Mouse (Mus musculus): ENCODE measurements at regions not wholly inside any gene's neighbourhood (a gene's known extent, or its start where the extent isn't known, plus 50 kb on each side); places are given as distances from the start of the nearest gene placed in this dataset.
"Not testable (repeated sequence)": the region's sequence is repeated elsewhere in the genome, so short reads cannot be mapped to it uniquely, and the experiment has no call there.

DNA sequence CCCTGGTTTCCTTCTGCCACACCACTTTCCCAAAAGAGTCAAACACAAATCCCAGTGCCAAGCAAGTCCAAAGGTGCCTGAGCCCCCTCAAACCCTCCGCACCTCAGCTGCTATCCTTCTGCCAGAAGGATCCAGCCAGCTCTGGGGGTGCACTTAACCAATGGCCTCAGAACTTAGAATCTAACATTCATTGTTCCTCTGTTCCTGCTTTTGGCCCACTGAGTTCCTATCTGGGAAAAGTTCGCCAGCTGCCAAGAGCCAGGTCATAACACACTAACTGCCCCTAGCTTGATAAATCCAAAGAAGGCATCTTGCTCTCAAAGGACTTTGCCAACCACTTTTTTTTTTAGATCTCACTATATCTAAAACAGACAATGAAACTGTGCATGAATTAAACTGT lies 133.1 kb upstream of the Supt20 start:
- Histone ChIP-seq H3K4me3 (ENCODE audit: insufficient read depth, low read depth, low read length) (no peak overlapping the region), H3K4me1 (ENCODE audit: control insufficient read depth, insufficient read depth, low read length) (no peaks in the 10 kb centered on the region), H3K27ac (ENCODE audit: insufficient read depth, low read depth, low read length) (no peak overlapping the region)
- WGBS = 93% methylated on average over 2 of the region's 2 CpGs
- no peak for TF ChIP-seq POLR2A (IDR thresholded peaks at IDR 0.05; ENCODE audit: insufficient read depth, low read depth, low read length)
- no peak for TF ChIP-seq CTCF (IDR thresholded peaks at IDR 0.05; ENCODE audit: insufficient read depth, low read depth, low read length)

DNA sequence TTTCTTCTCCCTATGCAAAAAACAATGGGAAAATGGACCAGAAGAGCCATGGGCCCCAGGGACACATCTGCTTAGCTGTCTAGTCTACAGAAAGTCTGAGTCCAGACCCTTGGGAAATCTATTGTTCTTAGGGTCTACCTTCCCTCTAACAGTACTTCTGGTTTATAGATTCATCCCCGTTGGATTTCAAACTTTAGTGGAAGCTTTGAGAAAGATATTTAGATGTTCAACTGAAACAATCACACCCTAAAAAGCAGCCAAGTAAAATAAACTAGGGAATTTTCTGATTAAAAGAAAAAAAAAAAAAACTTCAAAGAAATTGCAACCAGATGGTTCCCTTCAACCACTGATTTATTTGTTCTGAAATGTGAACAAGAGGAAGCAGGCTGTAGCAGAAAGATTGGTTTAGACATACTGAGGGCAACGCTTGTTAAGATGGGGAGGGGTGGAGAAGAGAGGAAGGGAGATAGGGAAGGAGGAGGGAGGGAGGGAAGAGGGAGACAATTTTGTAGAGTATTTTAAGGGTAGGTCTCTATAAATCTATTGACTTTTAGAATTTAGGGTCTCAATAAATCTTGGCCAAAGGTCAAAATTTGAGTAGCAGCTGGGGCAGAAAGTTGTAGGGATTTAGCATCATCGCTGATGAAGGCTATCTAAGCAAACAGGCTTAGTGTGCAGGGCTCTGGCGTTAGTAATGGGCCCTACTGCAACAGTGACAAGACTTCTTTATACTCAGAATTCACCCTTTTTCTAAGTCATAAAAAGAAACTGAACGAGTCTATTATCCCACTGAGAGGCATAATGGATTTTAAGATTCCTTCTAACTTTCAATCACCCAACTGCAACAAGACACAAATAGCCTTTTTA lies 132.3 kb upstream of the Supt20 start:
- TF ChIP-seq POLR2A (IDR thresholded peaks at IDR 0.05; ENCODE audit: insufficient read depth, low read depth, low read length) (no peak), CTCF (IDR thresholded peaks at IDR 0.05; ENCODE audit: insufficient read depth, low read depth, low read length) (no peak)
- Histone ChIP-seq H3K27ac (ENCODE audit: insufficient read depth, low read depth, low read length) (no peak overlapping the region), H3K4me3 (ENCODE audit: insufficient read depth, low read depth, low read length) (no peak overlapping the region), H3K4me1 (ENCODE audit: control insufficient read depth, insufficient read depth, low read length) (no peaks in the 10 kb centered on the region)
- WGBS = 54% methylated on average over 5 of the region's 5 CpGs

DNA sequence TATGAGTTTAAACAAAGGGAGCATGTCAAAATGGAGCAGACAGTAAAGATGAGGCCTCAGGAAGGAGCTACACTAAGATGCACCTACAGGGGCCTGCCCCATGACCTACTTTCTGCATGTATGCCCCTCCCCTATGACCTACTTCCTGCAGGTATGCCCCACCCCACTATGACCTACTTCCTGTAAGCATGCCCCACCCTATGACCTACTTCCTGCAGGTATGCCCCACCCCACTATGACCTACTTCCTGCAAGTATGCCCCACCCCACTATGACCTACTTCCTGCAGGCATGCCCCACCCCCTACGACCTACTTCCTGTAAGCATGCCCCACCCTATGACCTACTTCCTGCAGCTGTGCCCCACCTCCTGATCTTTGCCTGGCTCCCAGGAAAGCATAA lies 125.3 kb upstream of the Supt20 start:
- no peak overlapping the region for H3K27ac ChIP-seq (ENCODE audit: insufficient read depth, low read depth, low read length)
- 92% methylated on average over 1 of the region's 1 CpGs for WGBS
- H3K4me3 ChIP-seq (ENCODE audit: insufficient read depth, low read depth, low read length) = no peak overlapping the region
- no peaks in the 10 kb centered on the region for H3K4me1 ChIP-seq (ENCODE audit: control insufficient read depth, insufficient read depth, low read length)
- TF ChIP-seq CTCF (IDR thresholded peaks at IDR 0.05; ENCODE audit: insufficient read depth, low read depth, low read length) (no peak), POLR2A (IDR thresholded peaks at IDR 0.05; ENCODE audit: insufficient read depth, low read depth, low read length) (no peak)

DNA sequence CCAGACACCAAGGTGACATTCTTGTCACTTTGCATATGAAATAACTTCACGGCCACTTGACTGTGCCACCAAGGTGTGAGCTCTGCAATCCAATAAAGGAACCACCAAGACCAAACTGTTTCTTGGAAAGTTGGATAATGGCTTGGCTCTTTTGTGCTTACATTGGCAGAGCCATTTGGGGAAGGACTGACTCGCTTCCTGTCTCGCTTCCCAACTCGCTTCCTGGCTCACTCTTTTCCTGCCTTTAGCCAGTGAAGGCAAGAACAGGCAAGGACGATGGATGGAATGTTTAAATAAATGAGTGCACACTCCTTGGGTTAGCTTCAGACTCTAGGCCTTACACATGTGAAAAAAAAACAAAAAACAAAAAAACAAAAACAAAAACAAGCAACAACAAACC lies 124.5 kb upstream of the Supt20 start:
- no peaks in the 10 kb centered on the region for H3K4me1 ChIP-seq (ENCODE audit: control insufficient read depth, insufficient read depth, low read length)
- no peak overlapping the region for H3K27ac ChIP-seq (ENCODE audit: insufficient read depth, low read depth, low read length)
- H3K4me3 ChIP-seq (ENCODE audit: insufficient read depth, low read depth, low read length) = no peak overlapping the region
- TF ChIP-seq POLR2A (IDR thresholded peaks at IDR 0.05; ENCODE audit: insufficient read depth, low read depth, low read length) = no peak
- TF ChIP-seq CTCF (IDR thresholded peaks at IDR 0.05; ENCODE audit: insufficient read depth, low read depth, low read length) = no peak
- 86% methylated on average over 5 of the region's 5 CpGs for WGBS

DNA sequence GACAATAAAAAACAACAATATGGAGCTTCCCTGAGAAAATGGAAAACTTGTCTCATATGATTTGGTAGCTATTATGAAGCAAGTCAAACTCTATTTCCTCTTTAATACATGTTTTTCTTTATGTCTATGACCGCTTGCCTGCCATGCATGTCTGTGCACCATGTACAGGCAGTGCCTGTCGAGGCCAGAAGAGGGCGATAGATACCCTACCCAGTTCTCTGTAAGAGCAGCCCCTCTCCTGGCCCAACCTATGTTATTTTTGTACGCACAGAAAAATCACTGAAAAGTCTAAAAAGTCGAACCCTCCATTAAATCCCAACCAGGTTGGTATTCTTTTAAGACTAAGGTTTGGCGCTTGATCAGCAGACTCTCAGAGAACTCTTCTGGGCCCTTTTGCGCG lies 122.1 kb upstream of the Supt20 start:
- WGBS = 81% methylated on average over 8 of the region's 8 CpGs

DNA sequence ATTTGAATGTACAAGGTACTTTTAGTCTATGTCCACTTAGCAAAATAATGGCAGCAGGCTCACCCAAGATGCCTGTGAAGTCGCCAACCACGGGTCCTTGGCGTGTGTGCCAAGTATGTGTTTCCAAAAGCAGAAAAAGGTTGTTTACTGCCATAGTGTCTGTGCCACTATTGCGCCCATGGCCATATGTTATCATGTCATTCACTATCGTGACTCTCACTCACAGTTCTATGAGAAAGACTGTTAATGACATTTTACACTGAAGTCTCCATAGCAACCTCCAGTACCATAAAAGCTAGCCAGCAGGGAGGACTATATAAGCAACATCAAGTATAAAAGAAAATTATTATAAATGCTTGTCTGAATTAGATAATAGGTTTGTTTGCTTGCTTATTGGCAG lies 114.8 kb upstream of the Supt20 start:
- H3K4me1 ChIP-seq (ENCODE audit: control insufficient read depth, insufficient read depth, low read length) = no peaks in the 10 kb centered on the region
- 90% methylated on average over 5 of the region's 5 CpGs for WGBS
- no peak for TF ChIP-seq POLR2A (IDR thresholded peaks at IDR 0.05; ENCODE audit: insufficient read depth, low read depth, low read length)
- no peak for TF ChIP-seq CTCF (IDR thresholded peaks at IDR 0.05; ENCODE audit: insufficient read depth, low read depth, low read length)
- no peak overlapping the region for H3K27ac ChIP-seq (ENCODE audit: insufficient read depth, low read depth, low read length)
- H3K4me3 ChIP-seq (ENCODE audit: insufficient read depth, low read depth, low read length) = no peak overlapping the region

More for the DNA sequence above, 122.1 kb upstream of the Supt20 start:
- Histone ChIP-seq H3K4me3 (ENCODE audit: insufficient read depth, low read depth, low read length) (no peak overlapping the region), H3K27ac (ENCODE audit: insufficient read depth, low read depth, low read length) (no peak overlapping the region), H3K4me1 (ENCODE audit: control insufficient read depth, insufficient read depth, low read length) (no peaks in the 10 kb centered on the region)
- TF ChIP-seq CTCF (IDR thresholded peaks at IDR 0.05; ENCODE audit: insufficient read depth, low read depth, low read length) (no peak), POLR2A (IDR thresholded peaks at IDR 0.05; ENCODE audit: insufficient read depth, low read depth, low read length) (no peak)

DNA sequence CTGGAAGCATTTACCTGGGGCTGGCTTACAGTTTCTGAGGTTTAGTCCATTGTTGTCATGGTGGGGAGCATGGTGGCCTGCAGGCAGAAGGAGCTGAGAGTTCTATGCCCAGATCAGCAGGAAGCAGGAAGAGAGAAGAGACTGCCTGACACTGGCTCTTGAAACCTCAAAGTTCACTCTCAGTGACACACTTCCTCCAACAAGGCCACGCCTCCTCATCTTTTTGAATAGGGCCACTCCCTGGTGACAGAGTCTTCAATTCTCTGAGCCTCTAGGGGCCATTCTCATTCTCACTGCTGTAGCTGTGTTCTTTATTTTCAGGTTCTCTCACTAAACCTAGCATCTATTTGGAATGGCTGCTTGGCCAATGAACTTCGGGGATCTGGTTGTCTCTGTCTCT lies 113.2 kb upstream of the Supt20 start:
- TF ChIP-seq POLR2A (IDR thresholded peaks at IDR 0.05; ENCODE audit: insufficient read depth, low read depth, low read length) (no peak), CTCF (IDR thresholded peaks at IDR 0.05; ENCODE audit: insufficient read depth, low read depth, low read length) (no peak)
- H3K4me1 ChIP-seq (ENCODE audit: control insufficient read depth, insufficient read depth, low read length) = no peaks in the 10 kb centered on the region
- H3K4me3 ChIP-seq (ENCODE audit: insufficient read depth, low read depth, low read length) = no peak overlapping the region
- 95% methylated on average over 2 of the region's 2 CpGs for WGBS
- H3K27ac ChIP-seq (ENCODE audit: insufficient read depth, low read depth, low read length) = no peak overlapping the region

DNA sequence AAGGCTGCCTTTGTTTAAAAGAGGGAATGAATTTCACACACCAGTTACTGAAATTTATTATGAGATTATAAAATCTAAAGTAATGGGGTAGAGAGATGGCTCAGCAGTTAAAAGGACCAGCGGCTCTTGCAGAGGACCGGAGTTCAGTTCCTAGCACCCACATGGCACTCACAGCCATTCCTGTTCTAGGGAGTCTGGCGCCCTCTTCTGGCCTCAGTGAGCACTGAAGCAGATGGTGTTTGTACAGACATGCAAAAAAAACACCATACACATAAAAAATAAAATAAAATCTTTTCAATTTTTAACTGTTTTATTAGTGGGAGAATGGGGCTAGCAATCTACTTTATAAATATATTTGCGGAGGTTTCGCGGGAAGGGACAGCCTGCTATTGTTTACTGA lies 112.3 kb upstream of the Supt20 start:
- no peak for TF ChIP-seq POLR2A (IDR thresholded peaks at IDR 0.05; ENCODE audit: insufficient read depth, low read depth, low read length)
- TF ChIP-seq CTCF (IDR thresholded peaks at IDR 0.05; ENCODE audit: insufficient read depth, low read depth, low read length) = no peak
- Histone ChIP-seq H3K4me3 (ENCODE audit: insufficient read depth, low read depth, low read length) (no peak overlapping the region), H3K27ac (ENCODE audit: insufficient read depth, low read depth, low read length) (no peak overlapping the region), H3K4me1 (ENCODE audit: control insufficient read depth, insufficient read depth, low read length) (no peaks in the 10 kb centered on the region)
- 91% methylated on average over 6 of the region's 6 CpGs for WGBS

DNA sequence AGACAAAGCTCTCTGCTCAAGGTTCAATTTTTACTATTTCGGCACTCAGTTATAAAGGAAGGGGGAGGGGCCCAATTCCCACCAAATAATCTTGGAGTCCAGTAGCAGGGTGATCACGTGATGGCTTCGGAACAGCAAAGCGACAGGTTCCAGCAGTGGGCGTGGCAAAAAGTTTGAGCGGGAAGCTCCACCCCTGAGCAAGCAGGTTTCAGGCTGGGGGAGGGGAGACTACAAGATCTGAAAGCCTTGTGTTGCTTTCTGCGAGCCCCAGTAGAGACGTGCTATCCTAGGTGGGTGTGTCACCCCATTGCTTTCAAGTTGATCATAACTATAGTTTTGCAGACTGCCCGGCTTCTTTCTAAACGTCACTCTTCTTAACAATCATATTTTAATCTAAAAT lies 106.8 kb upstream of the Supt20 start:
- H3K4me3 ChIP-seq (ENCODE audit: insufficient read depth, low read depth, low read length); H3K4me1 ChIP-seq (ENCODE audit: control insufficient read depth, insufficient read depth, low read length); H3K27ac ChIP-seq (ENCODE audit: insufficient read depth, low read depth, low read length): not testable (repeated sequence)
- WGBS = 91% methylated on average over 10 of the region's 10 CpGs
